Mouse (Mus musculus): Measurements from ENCODE around the gene Zic1. TPM values are rescaled to one million over a fixed set of nuclear protein-coding genes. Genes with fewer than 3 reads are reported as not detected.

Gene Zic1
- polyA plus RNA-seq, 1 experiment from 2014 or later = 0.05 TPM

- 11% methylated on average over 10 of the region's 10 CpGs for WGBS
- peaks cover 83% of the 10 kb centered on the region for H3K27me3 ChIP-seq (ENCODE audit: control insufficient read depth, insufficient read depth, low read length)
- ATAC-seq (replicated peaks; ENCODE audit: extremely low read depth, insufficient read depth, low FRiP score) = no peak
These were observed 6.5 kb downstream of the Zic1 start for GRCm38 (mm10) chr9:91358851-91359687.

GRCm38 (mm10) chr9:91357321-91357720 lies 8.3 kb downstream of the Zic1 start:
- Histone ChIP-seq H3K27ac (ENCODE audit: low read length) (no peak overlapping the region), H3K4me1 (ENCODE audit: control insufficient read depth, insufficient read depth, low read length) (peaks cover 10% of the 10 kb centered on the region; the same call in 1 of the 2 replicates), H3K9ac (ENCODE audit: low read length) (no peak overlapping the region), H3K4me2 (ENCODE audit: low read depth, low read length) (no peak overlapping the region), H3K27me3 (ENCODE audit: control insufficient read depth, insufficient read depth, low read length) (peaks cover 82% of the 10 kb centered on the region), H3K4me3 (ENCODE audit: low read length) (no peak overlapping the region), H3K36me3 (ENCODE audit: control insufficient read depth, insufficient read depth) (no peaks in the 10 kb centered on the region), H3K9me3 (replicated peaks; ENCODE audit: control insufficient read depth, low read length) (no peaks in the 10 kb centered on the region)
- WGBS = 8% methylated on average over 3 of the region's 3 CpGs
- no peak for ATAC-seq (replicated peaks; ENCODE audit: extremely low read depth, insufficient read depth, low FRiP score)

More at GRCm38 (mm10) chr9:91358851-91359687, 6.5 kb downstream of the Zic1 start:
- Histone ChIP-seq H3K9me3 (replicated peaks; ENCODE audit: control insufficient read depth, low read length) (no peaks in the 10 kb centered on the region; the same call in 1 of the 2 replicates), H3K27ac (ENCODE audit: low read length) (no peak overlapping the region), H3K9ac (ENCODE audit: low read length) (no peak overlapping the region), H3K4me3 (ENCODE audit: low read length) (no peak overlapping the region), H3K36me3 (ENCODE audit: control insufficient read depth, insufficient read depth) (no peaks in the 10 kb centered on the region), H3K4me1 (ENCODE audit: control insufficient read depth, insufficient read depth, low read length) (peaks cover 11% of the 10 kb centered on the region; the same call in 1 of the 2 replicates), H3K4me2 (ENCODE audit: low read depth, low read length) (no peak overlapping the region)

DNA sequence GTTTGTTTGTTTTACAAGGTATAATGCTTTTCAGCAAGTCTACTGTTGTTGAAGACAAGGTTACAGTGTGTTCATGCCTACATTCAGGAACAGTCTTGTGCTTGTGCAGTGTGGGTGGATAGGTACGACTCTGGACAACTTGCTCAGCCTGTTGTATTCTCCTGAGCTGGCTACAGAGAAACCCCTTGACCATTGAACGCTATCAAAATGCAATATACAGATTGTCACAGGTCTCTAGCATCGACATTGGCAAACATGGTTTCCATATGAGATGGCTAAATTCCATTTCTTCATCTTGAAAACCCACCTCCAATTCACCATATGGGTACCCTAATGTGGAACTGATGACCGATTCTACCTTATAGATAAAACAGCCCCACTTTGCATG lies 9.3 kb downstream of the Zic1 start:
- Histone ChIP-seq H3K4me2 (ENCODE audit: low read depth, low read length) (no peak overlapping the region), H3K9me3 (replicated peaks; ENCODE audit: control insufficient read depth, low read length) (no peaks in the 10 kb centered on the region), H3K27me3 (ENCODE audit: control insufficient read depth, insufficient read depth, low read length) (peaks cover 82% of the 10 kb centered on the region), H3K27ac (ENCODE audit: low read length) (no peak overlapping the region), H3K4me1 (ENCODE audit: control insufficient read depth, insufficient read depth, low read length) (peaks cover 3% of the 10 kb centered on the region; the same call in 1 of the 2 replicates), H3K36me3 (ENCODE audit: control insufficient read depth, insufficient read depth) (no peaks in the 10 kb centered on the region), H3K4me3 (ENCODE audit: low read length) (no peak overlapping the region), H3K9ac (ENCODE audit: low read length) (no peak overlapping the region)
- 18% methylated on average over 4 of the region's 4 CpGs for WGBS
- ATAC-seq (replicated peaks; ENCODE audit: extremely low read depth, insufficient read depth, low FRiP score) = no peak

DNA sequence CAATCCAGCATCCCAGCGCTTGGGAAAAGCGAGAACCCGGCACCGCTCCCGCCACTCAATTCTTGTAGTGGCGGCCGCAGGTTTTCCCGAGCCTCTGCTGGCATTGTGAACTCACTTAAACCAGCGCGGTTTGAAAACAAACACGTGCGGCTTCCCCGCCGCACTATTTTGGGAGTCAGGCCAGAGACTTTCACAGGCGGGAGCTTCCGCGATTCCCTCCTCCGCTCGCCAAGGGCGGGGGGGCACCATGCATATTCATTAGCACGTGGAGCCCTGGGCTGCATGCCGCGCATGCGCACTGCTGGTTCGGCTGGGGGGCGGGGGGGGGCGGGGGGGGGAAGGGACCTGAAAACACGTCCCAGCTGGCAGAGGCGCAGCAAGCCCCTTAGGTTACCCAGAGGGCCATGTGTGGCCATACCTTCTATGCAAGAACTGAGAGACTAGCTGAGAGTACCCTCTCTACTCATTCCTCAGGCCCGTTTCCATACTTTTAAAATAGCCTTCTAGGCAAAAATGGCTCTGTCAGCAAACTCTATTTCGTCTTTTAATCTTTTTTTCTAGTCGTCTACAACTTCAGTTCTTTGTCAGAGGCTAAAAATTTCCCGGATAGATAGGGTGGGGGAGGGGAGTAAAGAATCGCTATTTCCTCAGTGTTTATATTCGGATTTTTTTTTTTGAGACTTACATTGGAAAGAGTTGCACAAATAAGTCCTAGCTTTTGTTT lies 9.8 kb downstream of the Zic1 start:
- Histone ChIP-seq H3K4me2 (ENCODE audit: low read depth, low read length) (peak overlapping the region; percentile 62), H3K4me3 (ENCODE audit: low read length) (peak overlapping the region; percentile 36), H3K27ac (ENCODE audit: low read length) (no peak overlapping the region), H3K27me3 (ENCODE audit: control insufficient read depth, insufficient read depth, low read length) (peaks cover 82% of the 10 kb centered on the region), H3K9ac (ENCODE audit: low read length) (no peak overlapping the region), H3K36me3 (ENCODE audit: control insufficient read depth, insufficient read depth) (no peaks in the 10 kb centered on the region), H3K4me1 (ENCODE audit: control insufficient read depth, insufficient read depth, low read length) (peaks cover 3% of the 10 kb centered on the region; the same call in 1 of the 2 replicates), H3K9me3 (replicated peaks; ENCODE audit: control insufficient read depth, low read length) (no peaks in the 10 kb centered on the region)
- WGBS = 1% methylated on average over 35 of the region's 35 CpGs
- no peak for ATAC-seq (replicated peaks; ENCODE audit: extremely low read depth, insufficient read depth, low FRiP score)

GRCm38 (mm10) chr9:91355270-91355589 lies 10.4 kb downstream of the Zic1 start:
- Histone ChIP-seq H3K4me3 (ENCODE audit: low read length) (peak overlapping the region; percentile 36), H3K4me1 (ENCODE audit: control insufficient read depth, insufficient read depth, low read length) (peaks cover 3% of the 10 kb centered on the region; the same call in 1 of the 2 replicates), H3K9me3 (replicated peaks; ENCODE audit: control insufficient read depth, low read length) (no peaks in the 10 kb centered on the region), H3K27ac (ENCODE audit: low read length) (no peak overlapping the region), H3K27me3 (ENCODE audit: control insufficient read depth, insufficient read depth, low read length) (peaks cover 85% of the 10 kb centered on the region), H3K36me3 (ENCODE audit: control insufficient read depth, insufficient read depth) (no peaks in the 10 kb centered on the region), H3K4me2 (ENCODE audit: low read depth, low read length) (peak overlapping the region; percentile 62), H3K9ac (ENCODE audit: low read length) (no peak overlapping the region)
- no peak for ATAC-seq (replicated peaks; ENCODE audit: extremely low read depth, insufficient read depth, low FRiP score)
- 1% methylated on average over 7 of the region's 7 CpGs for WGBS

GRCm38 (mm10) chr9:91354434-91355269 lies 11.0 kb downstream of the Zic1 start:
- no peaks in the 10 kb centered on the region for H3K9me3 ChIP-seq (replicated peaks; ENCODE audit: control insufficient read depth, low read length)
- H3K4me1 ChIP-seq (ENCODE audit: control insufficient read depth, insufficient read depth, low read length) = peaks cover 3% of the 10 kb centered on the region; the same call in 1 of the 2 replicates
- H3K9ac ChIP-seq (ENCODE audit: low read length) = no peak overlapping the region
- ATAC-seq (replicated peaks; ENCODE audit: extremely low read depth, insufficient read depth, low FRiP score) = no peak
- no peak overlapping the region for H3K27ac ChIP-seq (ENCODE audit: low read length)
- H3K36me3 ChIP-seq (ENCODE audit: control insufficient read depth, insufficient read depth) = no peaks in the 10 kb centered on the region
- 10% methylated on average over 22 of the region's 22 CpGs for WGBS
- no peak overlapping the region for H3K4me3 ChIP-seq (ENCODE audit: low read length)
- no peak overlapping the region for H3K4me2 ChIP-seq (ENCODE audit: low read depth, low read length)
- peaks cover 86% of the 10 kb centered on the region for H3K27me3 ChIP-seq (ENCODE audit: control insufficient read depth, insufficient read depth, low read length)

- Histone ChIP-seq H3K9me3 (replicated peaks; ENCODE audit: control insufficient read depth, low read length) (no peaks in the 10 kb centered on the region), H3K9ac (ENCODE audit: low read length) (no peak overlapping the region), H3K27ac (ENCODE audit: low read length) (no peak overlapping the region), H3K4me1 (ENCODE audit: control insufficient read depth, insufficient read depth, low read length) (peaks cover 3% of the 10 kb centered on the region; the same call in 1 of the 2 replicates), H3K4me3 (ENCODE audit: low read length) (no peak overlapping the region), H3K4me2 (ENCODE audit: low read depth, low read length) (no peak overlapping the region), H3K27me3 (ENCODE audit: control insufficient read depth, insufficient read depth, low read length) (peaks cover 81% of the 10 kb centered on the region), H3K36me3 (ENCODE audit: control insufficient read depth, insufficient read depth) (no peaks in the 10 kb centered on the region)
- ATAC-seq (replicated peaks; ENCODE audit: extremely low read depth, insufficient read depth, low FRiP score) = no peak
- 8% methylated on average over 35 of the region's 37 CpGs for WGBS
These were observed 11.8 kb downstream of the Zic1 start for GRCm38 (mm10) chr9:91353551-91354433.

GRCm38 (mm10) chr9:91352786-91353185 lies 12.8 kb downstream of the Zic1 start:
- no peak overlapping the region for H3K4me2 ChIP-seq (ENCODE audit: low read depth, low read length)
- no peak overlapping the region for H3K9ac ChIP-seq (ENCODE audit: low read length)
- H3K4me1 ChIP-seq (ENCODE audit: control insufficient read depth, insufficient read depth, low read length) = peaks cover 3% of the 10 kb centered on the region; the same call in 1 of the 2 replicates
- no peak for ATAC-seq (replicated peaks; ENCODE audit: extremely low read depth, insufficient read depth, low FRiP score)
- H3K27me3 ChIP-seq (ENCODE audit: control insufficient read depth, insufficient read depth, low read length) = peaks cover 77% of the 10 kb centered on the region
- H3K27ac ChIP-seq (ENCODE audit: low read length) = no peak overlapping the region
- H3K9me3 ChIP-seq (replicated peaks; ENCODE audit: control insufficient read depth, low read length) = no peaks in the 10 kb centered on the region
- no peak overlapping the region for H3K4me3 ChIP-seq (ENCODE audit: low read length)
- no peaks in the 10 kb centered on the region for H3K36me3 ChIP-seq (ENCODE audit: control insufficient read depth, insufficient read depth)
- 1% methylated on average over 15 of the region's 15 CpGs for WGBS
